Mouse (Mus musculus): ENCODE results near the gene Bub3.

Gene Bub3

GRCm38 (mm10) chr7:131556116-131556515 is 3.9 kb upstream of the Bub3 start:
- peak; percentile 60 for DNase-seq (ENCODE audit: low read depth)

DNA sequence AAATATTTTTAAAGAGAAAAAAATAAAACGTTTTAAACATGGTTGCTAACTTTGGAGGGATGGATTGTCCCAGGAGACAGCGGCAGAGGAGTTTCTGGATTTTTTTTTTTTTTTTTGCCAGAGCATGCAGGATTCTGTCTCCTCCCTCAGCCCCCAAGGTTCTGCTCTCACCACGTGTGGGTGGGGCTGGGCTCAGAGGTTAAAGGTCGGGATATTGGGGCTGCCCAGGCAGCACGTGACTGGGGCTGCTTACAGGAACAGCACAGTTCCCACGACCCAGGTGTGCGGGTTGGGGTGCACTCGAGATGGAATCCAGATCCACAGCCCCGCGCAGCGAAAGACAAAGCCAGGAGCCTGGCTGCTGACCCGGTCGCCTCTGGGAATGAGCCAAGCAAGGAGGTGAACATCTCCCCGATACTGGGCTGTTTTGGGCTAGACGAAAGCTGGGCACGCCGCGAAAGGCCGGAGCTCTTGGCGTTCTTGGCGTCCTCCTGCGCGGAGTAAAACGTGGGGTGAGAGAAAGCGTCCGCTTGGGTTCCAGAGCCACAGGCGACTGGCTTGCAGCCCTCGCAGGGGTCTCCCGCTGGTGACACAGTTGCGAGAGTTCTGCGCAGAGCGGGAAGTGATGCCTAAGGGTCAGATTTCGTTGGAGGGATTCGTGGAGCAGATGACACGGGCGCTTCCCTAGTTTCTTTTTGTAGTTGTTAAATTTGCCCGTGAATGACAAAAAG is 3.3 kb upstream of the Bub3 start:
- peak; percentile 49 for DNase-seq (ENCODE audit: low read depth)

DNA sequence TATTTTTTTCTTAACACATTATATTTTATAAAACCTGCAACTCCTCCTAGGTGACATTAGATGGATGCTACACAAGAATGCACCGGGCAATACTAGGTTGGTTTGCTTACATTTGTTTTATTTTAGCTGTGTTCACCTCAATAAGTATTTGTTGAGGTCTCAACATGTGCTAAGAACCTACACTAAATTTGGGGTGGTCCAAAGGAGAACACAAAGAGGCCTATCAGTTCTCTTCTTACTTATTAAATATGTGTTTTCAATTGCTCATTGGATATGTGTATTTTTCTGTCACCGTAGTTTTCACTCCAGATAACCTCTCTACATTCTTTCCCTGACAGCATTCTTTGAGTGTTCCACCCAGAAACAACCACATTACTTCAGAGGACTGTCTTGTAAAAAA is 2.3 kb upstream of the Bub3 start:
- peak; percentile 37 for DNase-seq (ENCODE audit: low read depth)

GRCm38 (mm10) chr7:131560697-131561042 is 648 bp downstream of the Bub3 start:
- no peak for DNase-seq (ENCODE audit: low read depth)

GRCm38 (mm10) chr7:131575246-131575645 is 15.2 kb downstream of the Bub3 start:
- DNase-seq (ENCODE audit: low read depth) = no peak

GRCm38 (mm10) chr7:131582178-131582577 is 22.2 kb downstream of the Bub3 start:
- DNase-seq (ENCODE audit: low read depth) = no peak

- no peak for DNase-seq (ENCODE audit: low read depth)
Measured at GRCm38 (mm10) chr7:131585551-131585950, 25.5 kb downstream of the Bub3 start.

DNA sequence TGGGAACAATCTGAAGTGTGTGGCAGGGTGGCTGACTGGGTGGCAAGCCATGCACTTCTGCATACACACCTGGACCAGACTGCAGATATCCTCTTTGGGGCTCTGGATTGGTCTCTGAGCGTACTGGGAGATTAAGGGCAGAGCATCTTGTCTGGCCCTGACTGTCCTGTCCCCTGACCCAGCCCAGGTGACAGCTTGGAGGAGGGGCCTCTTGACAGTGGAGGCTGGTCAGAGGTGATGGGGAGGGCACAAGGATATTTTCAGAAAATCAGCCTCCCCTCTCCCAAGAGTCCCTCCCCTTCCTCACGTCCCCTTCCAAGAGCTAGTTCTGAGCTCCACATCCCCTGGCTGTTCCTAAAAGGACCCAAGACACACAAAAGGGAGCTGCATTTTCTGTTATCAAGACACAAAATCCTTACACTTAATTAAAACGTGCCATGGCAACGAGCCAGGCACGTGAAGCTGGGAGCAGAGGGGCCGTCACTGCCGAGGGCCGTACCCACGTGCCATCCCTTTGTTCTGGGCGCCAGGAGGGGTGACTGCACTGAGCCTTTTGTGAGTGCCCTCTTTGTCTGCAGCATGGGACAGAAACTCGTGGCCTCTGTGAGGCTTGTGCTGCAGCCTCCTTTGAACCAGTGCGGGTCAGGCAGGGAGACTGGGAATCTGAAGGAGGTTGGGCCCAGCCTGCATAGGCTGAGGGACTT is 37.9 kb downstream of the Bub3 start:
- no peak for DNase-seq (ENCODE audit: low read depth)

- peak; percentile 4 for DNase-seq (ENCODE audit: low read depth)
Measured at GRCm38 (mm10) chr7:131598483-131598824, 38.4 kb downstream of the Bub3 start.

DNA sequence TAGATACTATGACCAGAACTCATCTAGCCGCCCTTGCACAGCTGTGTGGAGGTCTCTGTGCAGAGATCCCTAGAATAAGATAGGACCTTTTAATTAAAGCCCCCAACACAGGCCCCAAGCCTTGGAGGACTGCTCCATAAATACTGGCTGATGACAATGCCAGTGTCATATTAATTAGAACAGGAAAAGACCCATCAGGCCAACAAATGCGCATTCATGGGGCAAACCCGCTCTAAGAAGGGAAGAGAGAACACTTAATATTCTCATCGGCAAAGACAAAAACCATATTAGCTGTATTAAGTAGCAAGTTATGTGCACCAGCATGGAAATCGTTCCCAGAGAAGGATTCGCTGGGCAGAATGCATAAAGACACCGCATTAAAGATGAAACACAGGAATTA is 42.1 kb downstream of the Bub3 start:
- DNase-seq (ENCODE audit: low read depth) = no peak

DNA sequence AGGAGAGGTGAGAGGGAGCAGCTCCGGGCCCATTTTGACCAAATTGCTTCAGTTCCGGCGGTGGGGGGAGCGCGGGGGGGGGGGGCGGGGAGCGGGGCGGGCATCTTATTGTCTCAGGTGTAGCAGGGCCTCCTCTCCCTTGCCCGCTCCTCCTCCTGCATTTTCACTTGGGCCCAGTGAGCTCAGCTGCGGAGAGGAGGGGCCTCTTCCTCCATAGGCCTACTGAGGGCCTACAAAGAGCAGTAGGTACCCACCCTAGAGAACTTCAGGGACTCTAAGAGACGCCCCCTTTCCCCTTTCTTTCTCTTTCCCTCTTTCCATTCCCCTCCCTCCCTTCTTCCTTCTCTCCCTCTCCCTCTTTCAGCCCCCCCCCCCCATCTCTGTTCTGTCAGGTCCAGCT is 43.2 kb downstream of the Bub3 start:
- no peak for DNase-seq (ENCODE audit: low read depth)

DNA sequence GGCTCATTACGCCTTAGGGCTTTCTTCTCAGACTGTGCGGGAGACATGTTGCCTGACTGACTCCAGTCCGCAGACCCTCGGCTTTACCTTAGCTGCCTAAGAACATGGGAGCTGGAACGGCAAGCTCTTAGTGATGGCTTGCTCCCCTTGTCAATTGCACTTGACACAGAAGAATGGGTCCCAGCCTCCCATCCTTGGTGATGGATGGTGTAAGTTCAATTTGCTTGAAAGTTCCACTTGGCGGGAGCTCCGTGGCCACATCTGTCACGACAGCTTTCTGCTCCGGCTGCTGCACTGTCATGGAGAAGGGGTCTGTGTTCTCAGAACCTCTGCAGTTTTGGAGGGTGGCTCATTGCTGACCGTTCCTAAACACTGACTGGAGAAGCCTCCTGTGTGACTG is 44.9 kb downstream of the Bub3 start:
- no peak for DNase-seq (ENCODE audit: low read depth)

GRCm38 (mm10) chr7:131605481-131605880 is 45.5 kb downstream of the Bub3 start:
- no peak for DNase-seq (ENCODE audit: low read depth)

DNA sequence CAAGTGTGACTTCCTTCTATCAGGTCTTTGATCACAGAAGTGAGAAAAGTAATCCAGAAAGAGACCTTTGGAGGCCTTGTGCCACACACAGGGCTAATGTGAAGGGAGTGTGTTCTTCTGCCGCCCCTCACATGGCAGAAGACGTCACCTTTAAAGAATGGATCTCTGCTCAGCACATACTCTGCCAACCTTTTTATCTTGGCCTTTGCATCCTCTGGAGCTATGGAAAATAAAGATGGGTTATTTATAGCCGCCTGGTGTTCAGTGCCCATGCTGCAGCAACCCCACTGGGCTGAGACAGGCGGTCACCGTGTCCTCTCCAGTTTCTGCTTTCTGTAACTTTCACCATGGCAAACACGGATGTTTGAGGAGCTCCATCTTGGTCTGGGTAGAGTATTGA is 48.0 kb downstream of the Bub3 start:
- no peak for DNase-seq (ENCODE audit: low read depth)

DNA sequence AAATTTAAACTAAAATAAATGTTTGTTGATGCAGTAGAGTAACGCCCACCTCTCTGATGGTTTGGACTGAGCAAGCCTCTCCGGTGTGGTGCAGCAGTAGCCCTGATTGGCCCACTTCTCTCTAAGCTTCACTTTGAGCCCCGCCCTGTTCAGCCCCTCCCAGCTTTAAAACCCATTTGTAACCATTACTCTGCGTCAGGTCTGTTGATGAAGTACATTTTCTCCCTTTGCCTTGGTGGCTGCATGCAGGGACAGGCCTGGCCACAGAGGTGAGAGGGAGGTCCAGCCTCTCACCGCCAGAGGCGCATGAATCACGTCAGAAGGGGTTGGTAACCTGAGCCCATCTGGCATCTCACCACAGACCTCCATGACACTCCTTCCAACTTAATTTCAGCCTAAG is 49.7 kb downstream of the Bub3 start:
- no peak for DNase-seq (ENCODE audit: low read depth)

Measured in induced T-regulatory cell, adult 2 months (primary cell).